Mouse (Mus musculus) thymus, adult 2 months (tissue): Measurements from ENCODE around the gene Atxn1.

Source experiments
- CTCF ChIP-seq: fragments of 200-500 bp; IDR thresholded peaks from 2 replicates; pipeline ENCODE4 v1.5.1; 2012; ENCODE audit warnings: mild to moderate bottlenecking, control low read depth, low read length, moderate library complexity, borderline replicate concordance; ENCODE audit not compliant: control insufficient read depth, poor library complexity, insufficient read depth; ENCODE audit errors: extremely low read depth
- POLR2A ChIP-seq: fragments of 200-500 bp; IDR thresholded peaks from 2 replicates; pipeline ENCODE4 v1.6.1; 2012; ENCODE audit warnings: mild to moderate bottlenecking, low read length, control low read depth, moderate library complexity; ENCODE audit not compliant: control insufficient read depth, poor library complexity, insufficient read depth; ENCODE audit errors: extremely low read depth

DNA sequence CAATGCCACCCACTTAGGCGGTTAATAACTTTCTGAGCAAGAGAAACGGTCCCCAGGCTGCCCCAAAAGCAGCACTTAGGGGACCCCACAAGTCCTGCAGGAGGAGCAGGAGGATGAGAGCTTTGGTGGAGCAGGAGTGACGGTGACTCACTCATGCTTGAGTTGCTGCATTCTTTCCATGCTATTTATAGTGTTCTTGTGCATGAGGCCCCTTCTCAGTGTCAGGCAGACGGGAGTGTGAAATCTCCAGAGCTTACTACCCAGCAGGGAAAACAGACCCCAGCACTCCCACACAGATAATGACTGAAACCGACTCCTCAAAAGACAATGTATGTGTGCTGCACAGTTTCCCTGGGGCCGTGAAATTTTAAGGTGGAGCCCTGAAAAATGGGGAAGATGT is 434.1 kb downstream of the Atxn1 start:
- no peak for TF ChIP-seq CTCF
- TF ChIP-seq POLR2A = no peak
